Mouse (Mus musculus) cerebellum, adult 2 months (tissue): Measurements from ENCODE around the gene Adcy9. TPM values are rescaled to one million over a fixed set of nuclear protein-coding genes. Genes with fewer than 3 reads are reported as not detected.

Experiments
- DNase-seq, 2 experiments: peaks; one replicate each; pipeline ENCODE4 v3.0.0; 2021
- H3K27ac ChIP-seq: fragments of 200-500 bp; 2 replicates; pipeline ENCODE4 v1.5.1; 2012; ENCODE audit warnings: low read length, control low read depth, inconsistent platforms; ENCODE audit not compliant: insufficient read depth
- H3K27me3 ChIP-seq: fragments of 200-500 bp; 2 replicates; pipeline ENCODE4 v1.6.1; 2012; ENCODE audit warnings: inconsistent platforms, mild to moderate bottlenecking, low read length, moderate library complexity; ENCODE audit not compliant: control insufficient read depth, insufficient read depth
- H3K4me1 ChIP-seq: fragments of 200-500 bp; 2 replicates; pipeline ENCODE4 v1.6.1; 2011; ENCODE audit warnings: low read length; ENCODE audit not compliant: control insufficient read depth, insufficient read depth
- H3K4me3 ChIP-seq: fragments of 200-500 bp; replicated peaks from 2 replicates; pipeline ENCODE3; 2011; ENCODE audit warnings: mild to moderate bottlenecking, low read depth, low read length, control low read depth; ENCODE audit not compliant: insufficient read depth
- CTCF ChIP-seq: fragments of 200-500 bp; IDR thresholded peaks from 2 replicates; pipeline ENCODE4 v1.5.1; 2011; ENCODE audit warnings: low read depth, mild to moderate bottlenecking, control low read depth, low read length, moderate library complexity, borderline replicate concordance; ENCODE audit not compliant: insufficient read depth
- POLR2A ChIP-seq: fragments of 200-500 bp; IDR thresholded peaks from 2 replicates; pipeline ENCODE4 v1.6.1; 2011; ENCODE audit warnings: low read length, control low read depth, borderline replicate concordance; ENCODE audit not compliant: insufficient read depth
- WGBS: fragments of 180-500 bp; shearing (Covaris S2); methylation state at CpG from one replicate; pipeline ENCODE4 v1.1.7; 2018; 5-methylcytosine and 5-hydroxymethylcytosine counted together
- polyA plus RNA-seq: library from polyadenylated mRNA; depleted of rRNA; stranded (reverse); fragments of >200 nt; gene quantifications from 2 replicates; pipeline ENCODE4 v1.2.3, GENCODE M21; 2012

Adcy9 gene
- polyA plus RNA-seq, 1 experiment: 23.7 TPM

GRCm38 (mm10) chr16:4324967-4325366 is 95.3 kb downstream of the Adcy9 start:
- DNase-seq: no peak
- no peak overlapping the region for H3K27ac ChIP-seq
- H3K27me3 ChIP-seq: no peaks in the 10 kb centered on the region
- TF ChIP-seq CTCF: no peak
- TF ChIP-seq POLR2A: no peak
- H3K4me1 ChIP-seq: peaks cover 6% of the 10 kb centered on the region; the same call in 1 of the 2 replicates
- H3K4me3 ChIP-seq: no peak overlapping the region

- TF ChIP-seq POLR2A (no peak), CTCF (no peak)
- 72% methylated on average over 3 of the region's 3 CpGs for WGBS
- no peaks in the 10 kb centered on the region for H3K27me3 ChIP-seq
- H3K27ac ChIP-seq: no peak overlapping the region
- no peak for DNase-seq
- H3K4me3 ChIP-seq: no peak overlapping the region
- H3K4me1 ChIP-seq: peaks cover 6% of the 10 kb centered on the region; the same call in 1 of the 2 replicates
Measured at GRCm38 (mm10) chr16:4320856-4321255, 99.4 kb downstream of the Adcy9 start.

DNA sequence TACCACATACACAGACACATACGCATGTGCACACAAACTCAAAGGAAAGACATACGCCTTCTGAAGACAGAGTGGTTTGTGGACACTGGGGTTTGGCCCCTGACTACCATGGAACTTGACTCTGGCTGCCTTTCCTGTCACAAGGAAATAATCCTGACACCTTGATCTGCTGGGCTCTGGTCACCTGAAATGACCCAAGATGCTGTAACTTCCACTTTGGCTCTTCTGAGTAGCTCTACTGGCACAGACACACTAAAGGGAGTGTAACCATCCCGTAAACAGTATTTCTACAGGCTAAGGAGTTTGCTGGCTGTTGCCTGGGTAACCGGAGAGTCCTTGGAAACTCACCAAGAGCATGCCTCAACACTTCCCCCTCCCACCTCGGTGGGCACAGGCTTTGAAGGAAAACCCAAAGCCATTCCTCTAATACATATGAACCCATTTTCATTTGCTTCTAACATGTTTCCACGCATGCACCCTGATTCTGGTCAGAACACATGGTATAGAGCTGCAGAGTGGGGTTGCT is 102.2 kb downstream of the Adcy9 start:
- no peak overlapping the region for H3K4me3 ChIP-seq
- no peak overlapping the region for H3K27ac ChIP-seq
- no peak for DNase-seq
- no peaks in the 10 kb centered on the region for H3K27me3 ChIP-seq
- 58% methylated on average over 6 of the region's 6 CpGs for WGBS
- no peak for TF ChIP-seq CTCF
- no peak for TF ChIP-seq POLR2A
- H3K4me1 ChIP-seq: no peaks in the 10 kb centered on the region

- Histone ChIP-seq H3K4me1 (no peaks in the 10 kb centered on the region), H3K27me3 (no peaks in the 10 kb centered on the region), H3K4me3 (no peak overlapping the region), H3K27ac (no peak overlapping the region)
- DNase-seq: peak; percentile 84 to 88
- TF ChIP-seq POLR2A (no peak), CTCF (peak; percentile 100)
- WGBS: 37% methylated on average over 3 of the region's 3 CpGs
Measured at GRCm38 (mm10) chr16:4316094-4316474, 104.2 kb downstream of the Adcy9 start.

DNA sequence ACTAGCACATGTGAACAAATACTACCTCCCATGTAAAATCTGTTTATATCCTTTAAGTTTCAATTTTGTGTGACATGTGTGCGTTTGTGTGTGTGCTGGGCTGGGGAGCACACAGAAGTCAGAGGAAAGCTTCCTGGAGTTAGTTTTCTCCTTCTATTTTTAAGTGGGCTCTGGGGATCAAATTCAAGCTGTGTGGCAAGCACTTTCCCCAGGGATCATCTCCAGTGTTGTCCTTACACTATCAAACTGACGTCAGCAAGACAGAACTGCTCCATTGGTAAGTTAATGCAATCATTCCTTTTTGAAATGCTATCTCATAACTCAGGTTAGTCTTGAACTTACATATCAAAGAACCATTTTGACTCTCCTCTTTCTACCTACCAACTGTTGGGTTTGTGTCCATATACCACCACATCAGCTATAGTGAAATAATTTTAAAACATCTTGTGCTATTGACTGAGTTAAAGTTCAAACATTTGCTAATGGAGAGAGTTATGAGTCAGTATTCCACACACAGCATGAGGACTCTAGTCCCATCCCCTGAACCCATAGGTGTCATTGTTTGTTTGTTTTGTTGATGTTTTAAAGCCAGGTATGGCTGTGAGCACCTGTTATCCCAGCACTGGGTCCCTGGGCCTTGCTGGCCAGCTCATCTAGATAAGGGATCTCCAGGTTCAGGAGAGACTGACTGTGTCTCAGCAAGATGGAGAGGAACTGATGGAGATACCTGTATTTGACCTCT is 104.8 kb downstream of the Adcy9 start:
- 93% methylated on average over 2 of the region's 2 CpGs for WGBS
- TF ChIP-seq POLR2A (no peak), CTCF (no peak)
- no peak overlapping the region for H3K4me3 ChIP-seq
- H3K27me3 ChIP-seq: no peaks in the 10 kb centered on the region
- no peaks in the 10 kb centered on the region for H3K4me1 ChIP-seq
- DNase-seq: no peak
- no peak overlapping the region for H3K27ac ChIP-seq

- WGBS: 71% methylated on average over 4 of the region's 4 CpGs
- no peak for DNase-seq
- Histone ChIP-seq H3K27ac (no peak overlapping the region), H3K4me1 (no peaks in the 10 kb centered on the region), H3K4me3 (no peak overlapping the region), H3K27me3 (no peaks in the 10 kb centered on the region)
- TF ChIP-seq CTCF: no peak
Measured at GRCm38 (mm10) chr16:4314891-4315290, 105.4 kb downstream of the Adcy9 start.

DNA sequence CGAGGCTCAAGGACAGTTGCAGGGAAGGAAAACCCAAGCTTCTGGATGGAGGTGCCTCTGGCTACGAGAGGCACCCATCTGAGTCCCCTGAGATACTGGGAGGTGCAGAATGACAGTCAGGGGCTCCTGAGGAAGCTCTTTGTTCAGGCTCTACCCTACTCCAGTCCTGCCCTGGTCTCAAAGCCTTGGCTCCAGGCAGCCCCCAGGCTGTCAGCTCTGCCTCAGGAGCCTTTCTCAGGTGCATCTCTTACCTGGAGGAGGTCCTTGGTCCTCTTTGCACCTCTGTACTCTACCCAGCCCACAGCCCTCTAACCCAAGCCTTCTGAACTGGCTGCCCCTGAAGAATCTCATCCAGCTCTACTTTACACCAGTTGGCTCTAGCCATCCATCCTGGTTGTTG is 108.3 kb downstream of the Adcy9 start:
- H3K4me1 ChIP-seq: no peaks in the 10 kb centered on the region
- no peaks in the 10 kb centered on the region for H3K27me3 ChIP-seq
- TF ChIP-seq POLR2A (no peak), CTCF (no peak)
- no peak for DNase-seq
- H3K27ac ChIP-seq: no peak overlapping the region
- no peak overlapping the region for H3K4me3 ChIP-seq
- WGBS: 59% methylated on average over 2 of the region's 2 CpGs

GRCm38 (mm10) chr16:4311608-4312007 is 108.7 kb downstream of the Adcy9 start:
- Histone ChIP-seq H3K27ac (no peak overlapping the region), H3K4me1 (no peaks in the 10 kb centered on the region), H3K4me3 (no peak overlapping the region), H3K27me3 (no peaks in the 10 kb centered on the region)
- no peak for TF ChIP-seq POLR2A
- TF ChIP-seq CTCF: no peak
- WGBS: 45% methylated on average over 2 of the region's 2 CpGs
- DNase-seq: no peak

- Histone ChIP-seq H3K4me3 (no peak overlapping the region), H3K4me1 (no peaks in the 10 kb centered on the region), H3K27ac (no peak overlapping the region), H3K27me3 (no peaks in the 10 kb centered on the region)
- TF ChIP-seq POLR2A (no peak), CTCF (no peak)
- DNase-seq: no peak
- WGBS: 88% methylated on average over 4 of the region's 4 CpGs
Measured at GRCm38 (mm10) chr16:4307795-4308194, 112.5 kb downstream of the Adcy9 start.
